Mouse (Mus musculus): Measurements from ENCODE around the gene Ifi213. TPM values are rescaled to one million over a fixed set of nuclear protein-coding genes. Genes with fewer than 3 reads are reported as not detected.
"Not testable (repeated sequence)": the region's sequence is repeated elsewhere in the genome, so short reads cannot be mapped to it uniquely, and the experiment has no call there.

Ifi213 gene
- polyA plus RNA-seq, 1 experiment = 0.05 TPM

- Histone ChIP-seq H3K27me3 (ENCODE audit: control insufficient read depth, insufficient read depth, low read length) (no peaks in the 10 kb centered on the region), H3K4me1 (ENCODE audit: control insufficient read depth, insufficient read depth, low read length) (no peaks in the 10 kb centered on the region), H3K4me3 (ENCODE audit: control insufficient read depth, low read depth, low read length) (no peak overlapping the region), H3K27ac (ENCODE audit: control insufficient read depth, insufficient read depth, low read depth, low read length) (no peak overlapping the region), H3K36me3 (ENCODE audit: control insufficient read depth, insufficient read depth, low read length) (no peaks in the 10 kb centered on the region)
- no peak for TF ChIP-seq POLR2A (IDR thresholded peaks at IDR 0.05; ENCODE audit: control insufficient read depth, low read depth, low read length)
- TF ChIP-seq CTCF (IDR thresholded peaks at IDR 0.05; ENCODE audit: control insufficient read depth, insufficient read depth, insufficient replicate concordance, low read depth, low read length) = no peak
Measured at GRCm38 (mm10) chr1:173579921-173580585, 19.0 kb downstream of the Ifi213 start.

DNA sequence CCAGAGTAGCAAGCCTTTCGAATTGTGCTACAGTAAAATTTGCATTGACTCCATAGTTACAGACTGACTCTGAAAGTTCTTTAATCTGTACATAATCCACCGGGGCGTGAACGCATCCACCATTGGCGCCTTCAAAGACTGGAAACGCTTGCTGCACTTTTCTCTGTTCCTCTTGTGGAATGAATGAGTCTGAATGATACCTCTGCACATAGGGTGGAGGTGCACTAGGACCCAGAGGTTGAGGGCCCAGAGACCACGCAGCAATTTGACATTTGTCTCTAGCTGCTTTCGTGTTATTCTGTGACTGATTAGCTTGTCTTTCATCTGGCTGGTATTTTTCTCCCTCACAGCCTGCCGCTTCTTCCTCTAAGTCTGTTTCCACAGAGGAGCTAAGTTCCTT is 20.0 kb downstream of the Ifi213 start:
- TF ChIP-seq POLR2A (IDR thresholded peaks at IDR 0.05; ENCODE audit: control insufficient read depth, low read depth, low read length) (no peak), CTCF (IDR thresholded peaks at IDR 0.05; ENCODE audit: control insufficient read depth, insufficient read depth, insufficient replicate concordance, low read depth, low read length) (no peak)

DNA sequence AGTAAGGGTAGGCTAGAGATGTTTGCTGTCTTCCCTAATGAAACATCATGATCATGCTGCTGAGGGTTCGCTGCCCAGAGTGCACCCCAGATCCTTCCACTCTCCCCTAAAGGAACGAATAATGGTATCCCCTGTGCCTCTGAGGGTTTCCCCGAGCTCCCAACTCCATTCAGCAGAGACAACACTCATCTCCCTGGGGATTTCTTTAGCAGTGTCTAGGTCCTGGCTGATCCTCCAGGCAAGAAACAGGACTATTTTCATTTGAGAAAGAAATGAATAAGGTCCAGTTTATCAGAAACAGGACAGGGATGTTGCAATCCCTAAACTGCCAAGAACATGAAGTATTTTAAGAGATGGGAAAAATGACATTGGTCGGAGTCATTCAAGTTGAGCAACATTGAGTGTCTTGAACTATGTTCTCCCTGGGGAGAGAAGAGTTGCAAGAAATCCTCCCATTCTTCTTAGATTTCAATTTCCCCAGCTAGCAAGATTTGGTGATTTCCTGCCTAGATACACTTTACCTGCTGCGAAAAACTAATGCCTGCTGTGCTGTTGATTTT is 48.5 kb downstream of the Ifi213 start:
- not testable (repeated sequence) for H3K27ac ChIP-seq (ENCODE audit: control insufficient read depth, insufficient read depth, low read depth, low read length)

More for the DNA sequence above, 20.0 kb downstream of the Ifi213 start:
- Histone ChIP-seq H3K4me3 (ENCODE audit: control insufficient read depth, low read depth, low read length) (no peak overlapping the region), H3K36me3 (ENCODE audit: control insufficient read depth, insufficient read depth, low read length) (no peaks in the 10 kb centered on the region), H3K27me3 (ENCODE audit: control insufficient read depth, insufficient read depth, low read length) (no peaks in the 10 kb centered on the region), H3K27ac (ENCODE audit: control insufficient read depth, insufficient read depth, low read depth, low read length) (no peak overlapping the region), H3K4me1 (ENCODE audit: control insufficient read depth, insufficient read depth, low read length) (no peaks in the 10 kb centered on the region)

GRCm38 (mm10) chr1:173548798-173549197 is 50.3 kb downstream of the Ifi213 start:
- not testable (repeated sequence) for H3K27ac ChIP-seq (ENCODE audit: control insufficient read depth, insufficient read depth, low read depth, low read length); H3K4me3 ChIP-seq (ENCODE audit: control insufficient read depth, low read depth, low read length); H3K36me3 ChIP-seq (ENCODE audit: control insufficient read depth, insufficient read depth, low read length); H3K27me3 ChIP-seq (ENCODE audit: control insufficient read depth, insufficient read depth, low read length); H3K4me1 ChIP-seq (ENCODE audit: control insufficient read depth, insufficient read depth, low read length)

More for the DNA sequence above, 48.5 kb downstream of the Ifi213 start:
- not testable (repeated sequence) for H3K4me3 ChIP-seq (ENCODE audit: control insufficient read depth, low read depth, low read length); H3K36me3 ChIP-seq (ENCODE audit: control insufficient read depth, insufficient read depth, low read length); H3K27me3 ChIP-seq (ENCODE audit: control insufficient read depth, insufficient read depth, low read length); H3K4me1 ChIP-seq (ENCODE audit: control insufficient read depth, insufficient read depth, low read length)

DNA sequence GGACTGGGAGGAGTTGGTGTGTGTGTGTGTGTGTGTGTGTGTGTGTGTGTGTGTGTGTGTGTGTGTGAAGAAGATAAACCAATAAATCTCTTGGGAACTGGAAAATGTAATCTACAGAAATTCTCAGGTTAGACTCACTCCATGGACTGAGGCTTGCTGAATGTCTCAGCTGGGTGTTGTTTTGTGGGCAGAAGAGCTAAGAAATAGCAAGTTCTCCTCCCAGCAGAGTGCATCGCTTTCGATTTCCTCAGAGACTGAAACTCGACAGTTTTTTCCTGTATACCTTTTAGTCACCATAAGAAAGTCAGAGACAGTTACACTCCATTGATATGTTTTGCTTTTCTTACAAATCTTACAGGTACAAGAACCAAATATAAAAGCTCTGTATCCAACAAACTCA is 63.3 kb downstream of the Ifi213 start, which contains the start of gene Ifi214:
Ifi214 (minus strand) TSS at position 167 of the 400 bp plus-strand sequence.
- H3K27ac ChIP-seq (ENCODE audit: control insufficient read depth, insufficient read depth, low read depth, low read length); H3K27me3 ChIP-seq (ENCODE audit: control insufficient read depth, insufficient read depth, low read length); H3K4me1 ChIP-seq (ENCODE audit: control insufficient read depth, insufficient read depth, low read length); H3K4me3 ChIP-seq (ENCODE audit: control insufficient read depth, low read depth, low read length); H3K36me3 ChIP-seq (ENCODE audit: control insufficient read depth, insufficient read depth, low read length): not testable (repeated sequence)

GRCm38 (mm10) chr1:173521452-173521851 is 77.6 kb downstream of the Ifi213 start:
- no peaks in the 10 kb centered on the region for H3K27me3 ChIP-seq (ENCODE audit: control insufficient read depth, insufficient read depth, low read length)
- TF ChIP-seq CTCF (IDR thresholded peaks at IDR 0.05; ENCODE audit: control insufficient read depth, insufficient read depth, insufficient replicate concordance, low read depth, low read length) = no peak
- no peak for TF ChIP-seq POLR2A (IDR thresholded peaks at IDR 0.05; ENCODE audit: control insufficient read depth, low read depth, low read length)

More at GRCm38 (mm10) chr1:173521452-173521851, 77.6 kb downstream of the Ifi213 start:
- Histone ChIP-seq H3K27ac (ENCODE audit: control insufficient read depth, insufficient read depth, low read depth, low read length) (no peak overlapping the region), H3K36me3 (ENCODE audit: control insufficient read depth, insufficient read depth, low read length) (no peaks in the 10 kb centered on the region), H3K4me3 (ENCODE audit: control insufficient read depth, low read depth, low read length) (no peak overlapping the region), H3K4me1 (ENCODE audit: control insufficient read depth, insufficient read depth, low read length) (no peaks in the 10 kb centered on the region)

Other genes with a start within 250 kb of the Ifi213 start
- 0.12 and 0.27 TPM in 2 replicates for gene Aim2, start 248.4 kb downstream of the Ifi213 start, polyA plus RNA-seq (2012; rRNA removed)
- gene Cadm3, start 231.6 kb downstream of the Ifi213 start, polyA plus RNA-seq (2012; rRNA removed) = 0.11 and 0.22 TPM in 2 replicates
- 0.06 and 0.18 TPM in 2 replicates for gene Ifi206, start 108.2 kb downstream of the Ifi213 start, polyA plus RNA-seq (2012; rRNA removed)
- 0.14 and 0.20 TPM in 2 replicates for gene Ifi214, start 63.3 kb downstream of the Ifi213 start, polyA plus RNA-seq (2012; rRNA removed)
- 1.0 TPM in 2 replicates for gene Ifi209, start 31.6 kb upstream of the Ifi213 start, polyA plus RNA-seq (2012; rRNA removed)
- gene Ifi208, start 74.4 kb upstream of the Ifi213 start, polyA plus RNA-seq (2012; rRNA removed) = 0.07 and 0.14 TPM in 2 replicates
- 0.81 and 0.88 TPM in 2 replicates for gene Ifi207, start 142.5 kb upstream of the Ifi213 start, polyA plus RNA-seq (2012; rRNA removed)
- 0.14 TPM in 1 of 2 replicates, not detected in the other for gene Ifi204, start 167.7 kb upstream of the Ifi213 start, polyA plus RNA-seq (2012; rRNA removed)